Mouse (Mus musculus): ENCODE results near the gene Cd8a. TPM values are rescaled to one million over a fixed set of nuclear protein-coding genes. Genes with fewer than 3 reads are reported as not detected.

The Cd8a gene
- polyA plus RNA-seq, 1 experiment from 2014 or later, result not detected

DNA sequence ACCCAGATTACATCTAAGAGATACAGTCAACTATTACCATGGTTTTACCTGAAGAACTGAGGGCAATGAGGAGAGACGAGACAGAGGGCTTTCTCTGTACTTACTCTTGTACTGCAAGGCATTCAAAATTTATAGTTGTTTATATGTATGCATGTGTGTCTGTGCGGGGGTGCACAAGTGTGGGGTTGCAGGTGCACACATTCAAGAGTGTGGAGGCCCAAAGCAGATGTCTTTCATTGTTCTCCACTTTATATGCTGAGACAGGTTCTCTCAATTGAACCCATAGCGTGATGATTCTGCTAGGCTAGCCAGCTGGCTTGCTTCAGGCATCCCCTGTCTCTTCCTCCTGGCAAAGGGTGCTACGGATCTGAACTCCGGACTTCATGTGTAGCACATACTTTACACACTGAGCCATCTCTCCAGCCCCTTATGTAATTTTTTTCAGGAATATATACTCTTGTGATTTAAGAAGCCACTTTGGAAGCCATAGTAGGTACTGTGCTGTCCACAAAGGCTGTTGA is 2.1 kb upstream of the Cd8a start:
- no peak overlapping the region for H3K4me3 ChIP-seq
- H3K9ac ChIP-seq, result no peak overlapping the region
- 76% methylated on average over 5 of the region's 5 CpGs for WGBS
- no peaks in the 10 kb centered on the region for H3K36me3 ChIP-seq
- no peaks in the 10 kb centered on the region for H3K4me1 ChIP-seq
- no peaks in the 10 kb centered on the region for H3K27me3 ChIP-seq (replicated peaks)
- no peak for ATAC-seq (ENCODE audit: extremely low read depth, insufficient number of reproducible peaks, low FRiP score, low TSS enrichment)
- H3K4me2 ChIP-seq, result no peak overlapping the region
- H3K9me3 ChIP-seq, result no peaks in the 10 kb centered on the region
- no peak overlapping the region for H3K27ac ChIP-seq (replicated peaks)

DNA sequence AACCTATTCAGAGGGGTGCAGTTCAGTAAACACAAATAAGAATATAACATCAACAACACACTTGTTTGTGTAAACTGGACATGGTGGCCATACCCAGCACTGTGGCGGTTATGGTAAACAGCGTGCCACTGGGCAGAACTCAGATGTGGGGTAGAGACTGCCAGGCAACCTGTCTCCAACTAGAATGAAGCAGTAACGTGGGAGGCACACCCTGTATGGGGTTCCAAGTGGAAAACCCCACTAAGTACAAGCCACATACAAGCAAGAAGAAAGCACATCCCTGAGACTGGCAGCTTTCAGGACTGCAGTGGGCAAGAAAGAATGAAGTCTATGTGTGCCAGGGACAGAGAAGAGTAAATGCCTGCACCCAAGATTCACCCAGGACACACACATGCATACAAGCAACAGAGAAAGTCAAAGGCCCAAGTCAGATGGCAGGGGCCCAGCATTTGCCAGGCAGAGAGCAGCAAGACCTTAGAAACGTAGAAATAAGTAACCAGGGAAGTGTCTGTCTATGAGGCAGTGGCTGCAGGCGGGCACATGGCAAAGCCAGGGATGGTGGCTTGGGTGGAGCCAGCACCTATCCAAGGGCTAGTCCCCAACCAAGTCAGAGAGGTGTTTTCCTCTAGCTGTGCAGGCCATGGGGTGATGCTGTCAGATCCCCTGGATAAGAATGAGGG is 1.0 kb upstream of the Cd8a start:
- Histone ChIP-seq H3K9me3 (no peaks in the 10 kb centered on the region), H3K27ac (replicated peaks) (no peak overlapping the region), H3K4me3 (no peak overlapping the region), H3K36me3 (no peaks in the 10 kb centered on the region), H3K4me2 (no peak overlapping the region), H3K4me1 (no peaks in the 10 kb centered on the region), H3K9ac (no peak overlapping the region), H3K27me3 (replicated peaks) (no peaks in the 10 kb centered on the region)
- 81% methylated on average over 5 of the region's 5 CpGs for WGBS
- no peak for ATAC-seq (ENCODE audit: extremely low read depth, insufficient number of reproducible peaks, low FRiP score, low TSS enrichment)

DNA sequence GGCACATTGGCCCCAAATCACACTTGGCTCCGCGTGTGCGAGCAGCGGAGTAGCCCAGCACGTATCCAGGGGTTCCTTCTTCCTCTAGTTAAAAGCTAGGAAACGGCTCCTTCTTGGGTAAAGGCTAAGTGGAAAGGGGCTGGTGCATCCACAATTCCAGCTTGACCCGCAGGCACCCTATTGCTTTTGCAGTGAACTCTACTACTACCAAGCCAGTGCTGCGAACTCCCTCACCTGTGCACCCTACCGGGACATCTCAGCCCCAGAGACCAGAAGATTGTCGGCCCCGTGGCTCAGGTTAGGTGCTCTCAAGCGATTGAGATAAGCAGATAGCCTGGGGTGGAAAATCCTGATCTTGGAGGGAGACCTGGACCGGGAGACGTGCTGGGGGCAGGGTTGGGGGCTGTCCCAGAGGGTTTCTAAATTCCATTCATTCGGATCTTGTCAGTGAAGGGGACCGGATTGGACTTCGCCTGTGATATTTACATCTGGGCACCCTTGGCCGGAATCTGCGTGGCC is 1.1 kb downstream of the Cd8a start:
- H3K4me1 ChIP-seq, result no peaks in the 10 kb centered on the region
- no peak for ATAC-seq (ENCODE audit: extremely low read depth, insufficient number of reproducible peaks, low FRiP score, low TSS enrichment)
- no peak overlapping the region for H3K9ac ChIP-seq
- H3K36me3 ChIP-seq, result no peaks in the 10 kb centered on the region
- H3K4me2 ChIP-seq, result no peak overlapping the region
- no peak overlapping the region for H3K4me3 ChIP-seq
- 69% methylated on average over 19 of the region's 19 CpGs for WGBS
- H3K27me3 ChIP-seq (replicated peaks), result no peaks in the 10 kb centered on the region
- H3K9me3 ChIP-seq, result no peaks in the 10 kb centered on the region
- no peak overlapping the region for H3K27ac ChIP-seq (replicated peaks)

DNA sequence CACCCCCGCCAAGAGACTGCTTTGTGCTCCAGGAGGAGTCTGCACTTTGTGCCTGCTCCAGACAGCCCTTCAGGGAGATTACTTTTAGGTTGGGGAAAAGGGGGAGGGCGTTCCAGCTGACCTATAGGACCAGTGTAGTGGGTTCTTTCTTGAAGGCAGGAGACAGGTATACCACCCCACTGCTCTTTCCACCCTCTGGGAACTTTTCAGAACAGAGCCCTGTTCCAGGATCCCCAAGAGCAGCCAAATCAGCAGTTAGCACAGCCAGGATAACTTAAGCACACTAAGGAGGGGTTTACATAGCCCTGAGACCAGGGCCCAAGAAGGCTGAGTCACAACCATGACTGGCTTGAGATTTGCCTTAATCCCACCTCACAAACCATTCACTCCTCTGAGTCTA is 1.7 kb downstream of the Cd8a start:
- Histone ChIP-seq H3K27ac (replicated peaks) (no peak overlapping the region), H3K9ac (no peak overlapping the region), H3K36me3 (no peaks in the 10 kb centered on the region), H3K4me2 (no peak overlapping the region), H3K27me3 (replicated peaks) (no peaks in the 10 kb centered on the region), H3K4me1 (no peaks in the 10 kb centered on the region), H3K4me3 (no peak overlapping the region), H3K9me3 (no peaks in the 10 kb centered on the region)
- ATAC-seq (ENCODE audit: extremely low read depth, insufficient number of reproducible peaks, low FRiP score, low TSS enrichment), result no peak
- WGBS, result 70% methylated on average over 2 of the region's 2 CpGs

DNA sequence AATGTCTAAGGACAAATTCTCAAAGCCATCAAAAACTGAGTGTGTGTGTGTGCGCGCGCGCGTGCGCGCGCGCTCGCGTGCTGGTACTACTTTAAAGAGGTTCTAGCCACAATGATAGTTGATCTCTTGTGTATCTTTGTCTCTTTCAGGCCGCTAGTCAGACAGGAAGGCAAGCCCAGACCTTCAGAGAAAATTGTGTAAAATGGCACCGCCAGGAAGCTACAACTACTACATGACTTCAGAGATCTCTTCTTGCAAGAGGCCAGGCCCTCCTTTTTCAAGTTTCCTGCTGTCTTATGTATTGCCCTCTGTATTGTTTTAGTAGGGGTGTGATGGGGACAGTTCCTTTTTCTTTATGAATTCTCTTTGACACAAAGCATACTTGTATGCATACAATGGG is 3.5 kb downstream of the Cd8a start:
- no peak overlapping the region for H3K4me2 ChIP-seq
- no peaks in the 10 kb centered on the region for H3K27me3 ChIP-seq (replicated peaks)
- no peak overlapping the region for H3K4me3 ChIP-seq
- 88% methylated on average over 13 of the region's 13 CpGs for WGBS
- no peaks in the 10 kb centered on the region for H3K9me3 ChIP-seq
- no peak for ATAC-seq (ENCODE audit: extremely low read depth, insufficient number of reproducible peaks, low FRiP score, low TSS enrichment)
- H3K36me3 ChIP-seq, result no peaks in the 10 kb centered on the region
- no peak overlapping the region for H3K9ac ChIP-seq
- no peak overlapping the region for H3K27ac ChIP-seq (replicated peaks)
- H3K4me1 ChIP-seq, result no peaks in the 10 kb centered on the region

DNA sequence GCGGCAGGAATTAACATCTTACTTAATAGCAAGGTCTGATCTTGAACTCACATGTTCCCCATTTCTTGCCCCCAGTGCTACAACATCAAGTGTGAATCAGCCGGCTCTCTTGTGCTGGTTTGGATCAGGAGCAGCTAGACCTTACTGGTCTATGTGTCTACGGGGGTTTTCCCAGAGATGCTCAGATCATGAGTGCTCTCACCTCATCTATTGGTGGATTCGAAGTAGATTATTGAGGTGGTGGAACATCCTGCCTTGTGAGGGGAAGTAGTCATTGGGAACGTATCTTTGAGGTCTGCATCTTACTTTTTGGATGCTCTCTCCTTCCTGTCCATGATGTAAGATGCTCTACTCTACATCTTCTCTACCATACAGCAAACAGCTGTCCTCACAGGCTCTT is 8.4 kb downstream of the Cd8a start:
- no peak for ATAC-seq (ENCODE audit: extremely low read depth, insufficient number of reproducible peaks, low FRiP score, low TSS enrichment)
- no peaks in the 10 kb centered on the region for H3K27me3 ChIP-seq (replicated peaks)
- no peak overlapping the region for H3K9ac ChIP-seq
- no peak overlapping the region for H3K4me3 ChIP-seq
- no peak overlapping the region for H3K4me2 ChIP-seq
- no peak overlapping the region for H3K27ac ChIP-seq (replicated peaks)
- WGBS, result 86% methylated on average over 5 of the region's 5 CpGs
- H3K36me3 ChIP-seq, result no peaks in the 10 kb centered on the region
- no peaks in the 10 kb centered on the region for H3K9me3 ChIP-seq
- H3K4me1 ChIP-seq, result no peaks in the 10 kb centered on the region

DNA sequence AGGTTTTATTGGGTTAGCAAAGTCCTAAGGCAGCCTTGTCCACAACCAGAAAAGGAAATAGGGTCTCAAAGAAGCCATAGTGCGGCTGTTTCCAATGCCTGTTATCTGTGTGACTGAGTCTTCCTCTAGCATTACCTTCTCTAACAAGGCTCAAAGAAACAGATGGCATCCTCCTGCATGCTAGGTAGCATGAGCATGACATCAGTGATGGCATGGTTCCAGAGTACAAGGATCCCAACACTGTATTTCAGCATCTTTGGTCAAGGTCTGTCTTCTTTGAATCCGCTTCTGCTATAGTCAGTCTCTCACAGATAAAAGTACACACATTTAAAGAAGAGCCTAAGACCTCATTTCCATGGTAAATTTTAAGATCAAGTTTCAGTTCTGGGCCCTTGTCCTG is 17.3 kb downstream of the Cd8a start:
- WGBS, result 85% methylated on average over 2 of the region's 2 CpGs
- no peaks in the 10 kb centered on the region for H3K9me3 ChIP-seq

DNA sequence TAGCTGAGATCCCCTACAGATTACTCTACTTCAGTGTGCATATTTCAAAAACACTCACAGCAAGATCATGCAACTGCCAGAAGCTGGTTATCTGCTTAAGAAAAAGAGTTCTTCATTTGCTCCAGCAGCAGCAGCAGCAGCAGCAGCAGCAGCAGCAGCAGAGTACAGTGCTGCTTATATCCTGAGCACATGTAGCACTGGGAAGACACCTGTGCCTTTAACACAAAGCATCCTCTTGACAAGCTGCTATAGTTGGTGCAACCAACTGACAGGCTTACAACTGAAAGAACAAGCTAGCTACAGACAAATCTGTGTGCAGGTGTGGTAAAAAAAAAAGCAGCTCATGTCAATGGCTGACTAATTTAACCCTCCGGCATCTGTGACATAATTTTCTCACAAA is 22.8 kb downstream of the Cd8a start:
- Histone ChIP-seq H3K36me3 (peaks cover 49% of the 10 kb centered on the region), H3K27ac (replicated peaks) (no peak overlapping the region), H3K4me1 (peaks cover 21% of the 10 kb centered on the region), H3K4me3 (no peak overlapping the region), H3K4me2 (no peak overlapping the region), H3K9me3 (no peaks in the 10 kb centered on the region), H3K27me3 (replicated peaks) (no peaks in the 10 kb centered on the region), H3K9ac (no peak overlapping the region)
- no peak for ATAC-seq (ENCODE audit: extremely low read depth, insufficient number of reproducible peaks, low FRiP score, low TSS enrichment)
- WGBS, result 94% methylated on average over 1 of the region's 1 CpGs

More for the DNA sequence above, 17.3 kb downstream of the Cd8a start:
- Histone ChIP-seq H3K4me3 (no peak overlapping the region), H3K27ac (replicated peaks) (no peak overlapping the region), H3K4me1 (peaks cover 14% of the 10 kb centered on the region), H3K4me2 (no peak overlapping the region), H3K36me3 (peaks cover 51% of the 10 kb centered on the region), H3K9ac (no peak overlapping the region), H3K27me3 (replicated peaks) (no peaks in the 10 kb centered on the region)
- ATAC-seq (ENCODE audit: extremely low read depth, insufficient number of reproducible peaks, low FRiP score, low TSS enrichment), result no peak

DNA sequence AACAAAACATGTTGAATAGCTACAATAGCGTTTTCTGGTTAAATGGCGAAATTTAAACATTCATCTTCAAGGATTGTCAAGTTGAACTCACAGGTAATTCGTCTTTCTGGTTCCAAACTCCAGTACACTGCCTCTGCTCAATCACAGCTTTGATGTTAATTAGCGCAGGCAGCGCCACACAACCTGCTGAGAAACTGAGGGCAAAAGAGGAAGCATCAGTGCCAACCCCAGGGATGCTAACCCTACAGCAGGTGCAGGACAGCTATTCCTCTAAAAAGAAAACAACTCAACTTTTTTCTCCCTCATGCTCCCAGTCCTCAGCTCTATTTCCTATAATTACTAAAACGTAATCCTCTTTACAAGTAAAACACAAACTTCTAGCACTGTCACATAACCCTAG is 23.5 kb downstream of the Cd8a start:
- H3K4me1 ChIP-seq, result peaks cover 21% of the 10 kb centered on the region
- no peak overlapping the region for H3K4me3 ChIP-seq
- no peaks in the 10 kb centered on the region for H3K27me3 ChIP-seq (replicated peaks)
- no peak overlapping the region for H3K27ac ChIP-seq (replicated peaks)
- no peak overlapping the region for H3K4me2 ChIP-seq
- 90% methylated on average over 6 of the region's 6 CpGs for WGBS
- no peak for ATAC-seq (ENCODE audit: extremely low read depth, insufficient number of reproducible peaks, low FRiP score, low TSS enrichment)
- no peaks in the 10 kb centered on the region for H3K9me3 ChIP-seq
- peaks cover 41% of the 10 kb centered on the region for H3K36me3 ChIP-seq
- no peak overlapping the region for H3K9ac ChIP-seq

DNA sequence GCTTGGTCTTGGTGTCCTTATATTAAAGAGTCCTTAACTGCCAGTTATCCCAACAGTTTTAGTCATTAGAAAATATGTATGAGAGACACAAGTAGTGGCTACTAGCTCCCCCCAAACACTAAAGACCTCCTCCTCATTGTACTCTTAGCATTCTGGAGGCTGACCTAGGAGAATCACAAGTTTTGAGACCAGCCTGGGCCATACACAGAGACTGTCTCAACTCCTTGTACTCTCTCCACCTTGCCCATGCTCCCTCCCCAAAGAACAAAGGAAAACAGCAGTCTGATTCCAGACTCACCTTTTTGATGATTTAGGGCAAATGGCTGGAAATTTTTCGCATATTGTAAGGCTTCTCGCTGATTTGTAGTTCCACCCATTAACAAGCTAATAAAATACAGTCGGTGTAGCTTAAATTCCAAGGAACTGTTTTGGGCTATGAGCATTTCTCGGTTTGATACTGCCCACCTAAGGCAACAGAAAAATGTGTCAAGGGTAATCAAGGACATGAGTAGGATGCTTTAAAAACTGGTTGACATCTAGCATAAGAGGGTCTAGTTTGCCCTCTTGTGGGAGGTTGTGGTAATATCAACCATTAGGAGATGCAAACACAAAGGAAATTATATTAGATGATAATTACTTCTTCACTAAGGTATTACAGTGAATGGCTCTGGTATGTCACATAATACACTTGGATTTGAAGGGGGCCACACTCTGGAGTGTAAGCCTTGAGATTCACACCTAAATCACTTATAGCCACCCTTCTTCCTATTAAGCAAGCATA is 25.8 kb downstream of the Cd8a start:
- H3K4me1 ChIP-seq, result peaks cover 21% of the 10 kb centered on the region
- H3K9ac ChIP-seq, result no peak overlapping the region
- no peak for ATAC-seq (ENCODE audit: extremely low read depth, insufficient number of reproducible peaks, low FRiP score, low TSS enrichment)
- no peak overlapping the region for H3K27ac ChIP-seq (replicated peaks)
- WGBS, result 74% methylated on average over 4 of the region's 4 CpGs
- no peak overlapping the region for H3K4me2 ChIP-seq
- H3K9me3 ChIP-seq, result no peaks in the 10 kb centered on the region
- H3K36me3 ChIP-seq, result peaks cover 27% of the 10 kb centered on the region
- no peak overlapping the region for H3K4me3 ChIP-seq
- H3K27me3 ChIP-seq (replicated peaks), result no peaks in the 10 kb centered on the region

DNA sequence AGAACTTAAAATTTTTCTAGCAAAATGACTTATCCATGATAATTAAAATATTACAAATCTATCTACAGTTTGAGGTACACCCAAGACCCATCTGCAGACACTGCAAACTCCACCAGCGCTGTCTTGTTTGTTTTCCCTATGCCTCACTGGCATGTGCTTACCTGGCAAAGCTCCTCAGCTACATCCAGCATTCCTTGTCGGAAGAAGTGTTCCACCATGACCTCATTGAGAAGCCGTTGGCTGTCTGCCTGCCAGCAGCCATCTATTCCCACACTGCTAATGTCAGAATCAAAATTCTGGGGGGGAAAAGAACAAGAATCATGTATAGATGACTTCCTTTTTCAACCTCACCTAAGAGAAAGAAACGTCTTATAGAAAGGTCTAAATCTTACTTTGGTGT is 41.4 kb downstream of the Cd8a start:
- ATAC-seq (ENCODE audit: extremely low read depth, insufficient number of reproducible peaks, low FRiP score, low TSS enrichment), result no peak
- Histone ChIP-seq H3K9me3 (no peaks in the 10 kb centered on the region), H3K4me1 (peaks cover 3% of the 10 kb centered on the region; the same call in 1 of the 2 replicates), H3K4me2 (no peak overlapping the region), H3K36me3 (peaks cover 36% of the 10 kb centered on the region), H3K9ac (no peak overlapping the region), H3K4me3 (no peak overlapping the region), H3K27ac (replicated peaks) (no peak overlapping the region), H3K27me3 (replicated peaks) (no peaks in the 10 kb centered on the region)
- 60% methylated on average over 4 of the region's 4 CpGs for WGBS

All from heart, embryonic 13.5 days (tissue).